Mouse (Mus musculus) heart, embryonic 16.5 days (tissue): ENCODE data around the gene Foxf2. TPM values are rescaled to one million over a fixed set of nuclear protein-coding genes. Genes with fewer than 3 reads are reported as not detected.

Experiments
- ATAC-seq: fragments of 200-750 bp; cut with Nextera tagmentation; replicated peaks from 2 replicates; pipeline ENCODE4 v1.8.0; 2017; ENCODE audit warnings: moderate number of reproducible peaks; ENCODE audit not compliant: insufficient read depth, low FRiP score; ENCODE audit errors: extremely low read depth
- H3K27ac ChIP-seq: fragments of 300-500 bp; sonication (generic); 2 replicates; pipeline ENCODE4 v1.5.1; 2014; ENCODE audit warnings: mild to moderate bottlenecking, low read length, control low read depth, moderate library complexity
- H3K27me3 ChIP-seq: fragments of 300-500 bp; sonication (generic); 2 replicates; pipeline ENCODE4 v1.6.1; 2014; ENCODE audit warnings: low read length, mixed read lengths; ENCODE audit not compliant: control insufficient read depth, insufficient read depth
- H3K36me3 ChIP-seq: fragments of 300-500 bp; sonication (generic); 2 replicates; pipeline ENCODE4 v1.6.1; 2014; ENCODE audit not compliant: control insufficient read depth, insufficient read depth
- H3K4me1 ChIP-seq: fragments of 300-500 bp; sonication (generic); 2 replicates; pipeline ENCODE4 v1.6.1; 2014; ENCODE audit warnings: low read length, mixed read lengths; ENCODE audit not compliant: control insufficient read depth, insufficient read depth
- H3K4me2 ChIP-seq: fragments of 300-500 bp; sonication (generic); 2 replicates; pipeline ENCODE4 v1.6.1; 2014; ENCODE audit warnings: low read depth, mild to moderate bottlenecking, control low read depth, low read length
- H3K4me3 ChIP-seq: fragments of 300-500 bp; sonication (generic); 2 replicates; pipeline ENCODE4 v1.5.1; 2014; ENCODE audit warnings: mild to moderate bottlenecking, control low read depth, low read length
- H3K9ac ChIP-seq: fragments of 300-500 bp; sonication (generic); 2 replicates; pipeline ENCODE4 v1.6.1; 2014; ENCODE audit warnings: low read length, control low read depth
- H3K9me3 ChIP-seq: fragments of 300-500 bp; sonication (generic); replicated peaks from 2 replicates; pipeline ENCODE4 v1.6.1; 2016; ENCODE audit warnings: low read length; ENCODE audit not compliant: control insufficient read depth
- WGBS: fragments of 180-500 bp; shearing (Covaris S2); extraction: QIAGEN DNeasy Blood & Tissue Kit; methylation state at CpG from one replicate; pipeline ENCODE4 v1.1.7; 2014; 5-methylcytosine and 5-hydroxymethylcytosine counted together
- polyA plus RNA-seq: library from polyadenylated mRNA; unstranded; fragments of >200 nt; fragmentation: Nextera tagmentation; extraction: Ambion mirVana; gene quantifications from 2 replicates; pipeline ENCODE4 v1.2.1, GENCODE M21; 2015

Foxf2 gene
- polyA plus RNA-seq, 1 experiment from 2014 or later, result 0.22 TPM

GRCm38 (mm10) chr13:31630051-31630450 lies 4.4 kb downstream of the Foxf2 start:
- Histone ChIP-seq H3K27ac (no peak overlapping the region), H3K9ac (no peak overlapping the region)

GRCm38 (mm10) chr13:31630551-31630950 lies 4.9 kb downstream of the Foxf2 start:
- Histone ChIP-seq H3K9ac (no peak overlapping the region), H3K4me1 (peaks cover 14% of the 10 kb centered on the region), H3K4me3 (no peak overlapping the region), H3K36me3 (no peaks in the 10 kb centered on the region), H3K27ac (no peak overlapping the region), H3K4me2 (no peak overlapping the region), H3K9me3 (no peaks in the 10 kb centered on the region), H3K27me3 (peaks cover 73% of the 10 kb centered on the region)
- WGBS, result 15% methylated on average over 10 of the region's 10 CpGs
- no peak for ATAC-seq

More at GRCm38 (mm10) chr13:31630051-31630450, 4.4 kb downstream of the Foxf2 start:
- H3K27me3 ChIP-seq, result peaks cover 78% of the 10 kb centered on the region
- WGBS, result 18% methylated on average over 12 of the region's 12 CpGs
- peak overlapping the region; percentile 58 for H3K4me3 ChIP-seq
- peaks cover 15% of the 10 kb centered on the region for H3K4me1 ChIP-seq
- no peaks in the 10 kb centered on the region for H3K9me3 ChIP-seq
- no peaks in the 10 kb centered on the region for H3K36me3 ChIP-seq
- H3K4me2 ChIP-seq, result peak overlapping the region; percentile 78
- ATAC-seq, result no peak

GRCm38 (mm10) chr13:31631291-31631690 lies 5.7 kb downstream of the Foxf2 start:
- no peak for ATAC-seq
- Histone ChIP-seq H3K9ac (no peak overlapping the region), H3K27me3 (peaks cover 65% of the 10 kb centered on the region)

GRCm38 (mm10) chr13:31632450-31632849 lies 6.8 kb downstream of the Foxf2 start:
- Histone ChIP-seq H3K36me3 (no peaks in the 10 kb centered on the region), H3K4me1 (peaks cover 3% of the 10 kb centered on the region), H3K4me2 (peak overlapping the region; percentile 29; the same call in 1 of the 2 replicates), H3K4me3 (no peak overlapping the region), H3K27ac (no peak overlapping the region), H3K27me3 (peaks cover 54% of the 10 kb centered on the region), H3K9ac (no peak overlapping the region), H3K9me3 (no peaks in the 10 kb centered on the region)
- 0 out of 2 replicates have a peak, but pooled peaks have one; percentile 41 for ATAC-seq
- 2% methylated on average over 13 of the region's 13 CpGs for WGBS

More at GRCm38 (mm10) chr13:31631291-31631690, 5.7 kb downstream of the Foxf2 start:
- Histone ChIP-seq H3K27ac (no peak overlapping the region), H3K36me3 (no peaks in the 10 kb centered on the region), H3K4me2 (no peak overlapping the region), H3K9me3 (no peaks in the 10 kb centered on the region), H3K4me3 (no peak overlapping the region), H3K4me1 (peaks cover 9% of the 10 kb centered on the region)
- 39% methylated on average over 3 of the region's 3 CpGs for WGBS

GRCm38 (mm10) chr13:31633259-31633658 lies 7.6 kb downstream of the Foxf2 start:
- WGBS, result 82% methylated on average over 4 of the region's 4 CpGs
- H3K27ac ChIP-seq, result no peak overlapping the region
- H3K9ac ChIP-seq, result no peak overlapping the region
- peaks cover 46% of the 10 kb centered on the region for H3K27me3 ChIP-seq
- ATAC-seq, result no peak
- H3K4me1 ChIP-seq, result peaks cover 3% of the 10 kb centered on the region
- no peak overlapping the region for H3K4me2 ChIP-seq
- no peaks in the 10 kb centered on the region for H3K9me3 ChIP-seq
- H3K4me3 ChIP-seq, result no peak overlapping the region
- H3K36me3 ChIP-seq, result no peaks in the 10 kb centered on the region

GRCm38 (mm10) chr13:31635546-31635945 lies 9.9 kb downstream of the Foxf2 start:
- no peaks in the 10 kb centered on the region for H3K9me3 ChIP-seq
- no peaks in the 10 kb centered on the region; the same call in 1 of the 2 replicates for H3K4me1 ChIP-seq
- H3K36me3 ChIP-seq, result no peaks in the 10 kb centered on the region
- no peak overlapping the region for H3K27ac ChIP-seq
- ATAC-seq, result no peak
- WGBS, result 63% methylated on average over 4 of the region's 4 CpGs
- peaks cover 24% of the 10 kb centered on the region for H3K27me3 ChIP-seq
- H3K9ac ChIP-seq, result no peak overlapping the region
- H3K4me2 ChIP-seq, result no peak overlapping the region
- no peak overlapping the region for H3K4me3 ChIP-seq

- H3K4me3 ChIP-seq, result no peak overlapping the region
- H3K9ac ChIP-seq, result no peak overlapping the region
- WGBS, result 95% methylated on average over 5 of the region's 5 CpGs
- no peaks in the 10 kb centered on the region for H3K4me1 ChIP-seq
- no peak for ATAC-seq
- H3K27me3 ChIP-seq, result no peaks in the 10 kb centered on the region
- peaks cover 4% of the 10 kb centered on the region; the same call in 1 of the 2 replicates for H3K9me3 ChIP-seq
- H3K27ac ChIP-seq, result no peak overlapping the region
- H3K36me3 ChIP-seq, result no peaks in the 10 kb centered on the region
- no peak overlapping the region for H3K4me2 ChIP-seq
These were observed 15.9 kb downstream of the Foxf2 start for GRCm38 (mm10) chr13:31641517-31641916.

GRCm38 (mm10) chr13:31652131-31652745 lies 26.6 kb downstream of the Foxf2 start:
- no peaks in the 10 kb centered on the region for H3K4me1 ChIP-seq
- 80% methylated on average over 20 of the region's 20 CpGs for WGBS

GRCm38 (mm10) chr13:31656249-31656648 lies 30.6 kb downstream of the Foxf2 start:
- Histone ChIP-seq H3K27ac (no peak overlapping the region), H3K4me3 (no peak overlapping the region), H3K4me2 (no peak overlapping the region), H3K9me3 (no peaks in the 10 kb centered on the region), H3K27me3 (peaks cover 2% of the 10 kb centered on the region; the same call in 1 of the 2 replicates), H3K36me3 (no peaks in the 10 kb centered on the region), H3K4me1 (no peaks in the 10 kb centered on the region), H3K9ac (no peak overlapping the region)
- ATAC-seq, result no peak
- 65% methylated on average over 4 of the region's 4 CpGs for WGBS

More at GRCm38 (mm10) chr13:31652131-31652745, 26.6 kb downstream of the Foxf2 start:
- Histone ChIP-seq H3K27ac (no peak overlapping the region), H3K27me3 (peaks cover 2% of the 10 kb centered on the region; the same call in 1 of the 2 replicates), H3K4me2 (no peak overlapping the region), H3K4me3 (no peak overlapping the region), H3K9ac (no peak overlapping the region), H3K9me3 (no peaks in the 10 kb centered on the region), H3K36me3 (no peaks in the 10 kb centered on the region)
- no peak for ATAC-seq
